Mouse (Mus musculus): ENCODE data around the gene Rtn4rl2. TPM values are rescaled to one million over a fixed set of nuclear protein-coding genes. Genes with fewer than 3 reads are reported as not detected.

Gene Rtn4rl2
- polyA plus RNA-seq (2012; ENCODE audit: low replicate concordance), result 3.3 and 4.7 TPM in 2 replicates

DNA sequence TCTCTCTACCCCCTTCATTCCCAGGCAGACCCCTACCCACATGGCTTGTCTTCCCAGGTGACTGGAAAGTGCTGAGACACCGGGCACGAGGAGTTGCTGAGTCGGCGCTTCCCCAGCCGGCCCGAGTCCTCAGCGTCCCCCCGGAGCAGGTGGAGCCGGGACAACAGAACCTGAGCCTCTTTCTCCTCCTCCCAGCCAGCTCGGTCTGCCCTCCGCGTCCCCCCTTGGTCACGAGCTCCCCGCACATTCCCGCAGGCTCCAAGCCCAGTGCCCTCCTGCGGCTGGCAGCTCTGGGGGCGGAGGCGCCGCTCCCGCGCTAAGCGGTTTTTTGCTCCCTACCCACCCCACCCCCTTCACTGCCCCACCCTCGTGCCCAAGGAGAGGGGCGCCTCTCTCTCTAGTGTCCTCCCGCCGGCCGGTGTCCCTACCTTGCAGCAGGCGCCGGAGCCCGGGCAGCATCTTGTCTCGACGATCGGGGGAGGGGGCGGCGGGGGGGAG is at the start of gene Rtn4rl2:
TSS of gene Rtn4rl2 (minus strand) at position 477 of the 498 bp plus-strand sequence.

DNA sequence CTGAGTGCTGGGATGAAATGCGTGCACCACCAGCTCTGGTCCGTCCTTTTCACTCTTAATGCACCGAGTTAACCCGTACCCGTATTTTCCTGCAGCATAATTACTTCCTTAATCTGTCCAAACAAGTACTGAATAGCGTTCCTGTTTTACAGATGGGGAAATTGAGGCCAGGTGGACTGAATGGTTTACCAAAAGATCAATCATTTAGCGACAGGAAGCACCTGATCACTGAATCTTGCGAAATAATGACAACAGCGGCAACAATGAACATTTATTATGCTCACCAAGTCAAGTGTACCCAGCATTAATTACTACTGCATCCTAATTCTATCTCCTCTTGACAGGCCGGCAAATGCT is 47.9 kb downstream of the Rtn4rl2 start, which contains the start of gene Slc43a1:
TSS of gene Slc43a1 (plus strand) at position 258 of the 357 bp plus-strand sequence.

DNA sequence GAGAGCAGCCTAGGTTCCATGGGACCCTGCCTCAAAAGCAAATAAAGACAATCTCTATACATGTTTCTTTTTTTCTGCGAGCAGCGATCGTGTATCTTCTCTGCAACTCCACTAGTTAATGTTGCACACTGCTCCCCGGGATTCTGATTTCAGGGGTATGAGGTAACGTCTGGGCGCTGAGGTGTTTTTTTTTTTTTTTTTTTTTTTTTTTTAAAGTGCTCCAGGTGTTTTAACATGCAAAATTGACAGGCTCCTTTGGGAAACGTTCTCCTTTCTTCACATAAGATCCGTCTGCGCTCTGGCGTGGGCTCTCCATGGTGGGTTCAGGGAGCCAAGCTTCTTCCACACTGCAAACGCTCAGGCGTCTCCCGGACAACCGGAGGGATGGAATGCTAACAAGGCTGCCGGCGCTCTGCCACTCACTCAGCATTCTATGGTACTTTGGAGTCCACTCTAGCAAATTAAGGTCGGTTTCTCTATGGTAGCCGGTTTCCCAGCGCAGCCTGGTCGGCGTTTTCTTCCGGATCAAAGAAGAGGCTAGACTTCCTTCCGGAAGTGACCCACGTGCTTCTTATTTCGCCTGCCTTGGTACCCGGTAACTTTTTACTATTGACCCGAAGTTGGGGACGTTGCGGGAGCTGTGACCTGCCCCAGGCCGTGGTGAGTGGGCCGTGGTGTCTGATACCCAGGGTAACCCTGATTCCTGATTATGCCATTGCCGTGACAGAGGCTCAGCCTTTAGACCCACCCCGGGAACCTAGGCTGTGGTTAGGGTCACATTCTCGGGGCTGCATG is 59.8 kb downstream of the Rtn4rl2 start, which contains the start of gene Timm10:
TSS of gene Timm10 (plus strand) at position 510 of the 795 bp plus-strand sequence.

DNA sequence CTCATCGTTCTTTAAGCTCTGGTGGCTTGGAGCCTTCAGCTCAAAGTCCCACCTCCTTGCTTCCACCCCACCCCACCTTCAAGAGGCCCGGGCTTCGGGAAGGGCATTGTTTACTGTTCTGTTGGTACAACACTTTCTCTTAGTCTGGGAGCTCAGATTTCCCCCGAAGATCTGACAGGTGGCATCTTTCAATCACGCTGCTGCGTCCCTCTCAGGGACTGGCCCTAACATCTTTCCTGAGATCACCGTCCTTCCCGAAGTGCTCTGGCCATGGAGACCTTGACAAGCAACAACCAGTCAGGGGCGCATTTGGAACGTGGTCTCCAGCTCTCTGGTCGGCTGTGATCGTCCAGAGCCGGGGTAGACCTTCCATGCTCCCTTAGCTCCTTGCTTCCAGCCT is 64.0 kb downstream of the Rtn4rl2 start, which contains the start of gene Smtnl1:
TSS of gene Smtnl1 (minus strand) at position 101 of the 400 bp plus-strand sequence.

Other genes with a start within 250 kb of the Rtn4rl2 start
- 0.83 and 4.1 TPM in 2 replicates for gene Ctnnd1, start 235.9 kb downstream of the Rtn4rl2 start, polyA plus RNA-seq (2012; ENCODE audit: low replicate concordance)
- not detected in 2 replicates for gene Btbd18, start 227.6 kb downstream of the Rtn4rl2 start, polyA plus RNA-seq (2012; ENCODE audit: low replicate concordance)
- gene Selenoh, start 215.9 kb downstream of the Rtn4rl2 start, polyA plus RNA-seq (2012; ENCODE audit: low replicate concordance), result 101 and 122 TPM in 2 replicates
- not detected in 2 replicates for gene Gm28635, start 208.7 kb downstream of the Rtn4rl2 start, polyA plus RNA-seq (2012; ENCODE audit: low replicate concordance)
- 23.7 and 36.7 TPM in 2 replicates for gene Med19, start 208.3 kb downstream of the Rtn4rl2 start, polyA plus RNA-seq (2012; ENCODE audit: low replicate concordance)
- gene Tmx2, start 207.6 kb downstream of the Rtn4rl2 start, polyA plus RNA-seq (2012; ENCODE audit: low replicate concordance), result 2.7 and 4.2 TPM in 2 replicates
- 22.7 and 68.7 TPM in 2 replicates for gene Zdhhc5, start 171.5 kb downstream of the Rtn4rl2 start, polyA plus RNA-seq (2012; ENCODE audit: low replicate concordance)
- gene Clp1, start 159.4 kb downstream of the Rtn4rl2 start, polyA plus RNA-seq (2012; ENCODE audit: low replicate concordance), result 0.41 and 0.85 TPM in 2 replicates
- 191 and 216 TPM in 2 replicates for gene Ypel4, start 152.7 kb downstream of the Rtn4rl2 start, polyA plus RNA-seq (2012; ENCODE audit: low replicate concordance)
- gene Gm19426, start 143.1 kb downstream of the Rtn4rl2 start, polyA plus RNA-seq (2012; ENCODE audit: low replicate concordance), result not detected in 2 replicates
- 2.8 TPM in 1 of 2 replicates, not detected in the other for gene Serping1, start 111.3 kb downstream of the Rtn4rl2 start, polyA plus RNA-seq (2012; ENCODE audit: low replicate concordance)
- gene Ube2l6, start 87.9 kb downstream of the Rtn4rl2 start, polyA plus RNA-seq (2012; ENCODE audit: low replicate concordance), result 3.3 and 20.8 TPM in 2 replicates
- gene Smtnl1, start 64.1 kb downstream of the Rtn4rl2 start, polyA plus RNA-seq (2012; ENCODE audit: low replicate concordance), result not detected in 2 replicates
- gene Timm10, start 59.7 kb downstream of the Rtn4rl2 start, polyA plus RNA-seq (2012; ENCODE audit: low replicate concordance), result 2.3 and 7.3 TPM in 2 replicates
- gene Slc43a1, start 47.9 kb downstream of the Rtn4rl2 start, polyA plus RNA-seq (2012; ENCODE audit: low replicate concordance), result 52.4 and 120 TPM in 2 replicates
- gene Slc43a3, start 49.9 kb upstream of the Rtn4rl2 start, polyA plus RNA-seq (2012; ENCODE audit: low replicate concordance), result 23.9 and 31.0 TPM in 2 replicates
- gene Prg2, start 93.8 kb upstream of the Rtn4rl2 start, polyA plus RNA-seq (2012; ENCODE audit: low replicate concordance), result not detected in 2 replicates
- 0.61 TPM in 1 of 2 replicates, not detected in the other for gene Prg3, start 101.5 kb upstream of the Rtn4rl2 start, polyA plus RNA-seq (2012; ENCODE audit: low replicate concordance)
- 34.2 and 67.2 TPM in 2 replicates for gene Ssrp1, start 150.5 kb upstream of the Rtn4rl2 start, polyA plus RNA-seq (2012; ENCODE audit: low replicate concordance)
- gene P2rx3, start 150.8 kb upstream of the Rtn4rl2 start, polyA plus RNA-seq (2012; ENCODE audit: low replicate concordance), result not detected in 2 replicates
- 7.2 and 11.3 TPM in 2 replicates for gene Tnks1bp1, start 161.3 kb upstream of the Rtn4rl2 start, polyA plus RNA-seq (2012; ENCODE audit: low replicate concordance)
- 0.05 and 0.16 TPM in 2 replicates for gene Aplnr, start 249.5 kb upstream of the Rtn4rl2 start, polyA plus RNA-seq (2012; ENCODE audit: low replicate concordance)